Mouse (Mus musculus): ENCODE data around the gene Gng8. TPM values are rescaled to one million over a fixed set of nuclear protein-coding genes. Genes with fewer than 3 reads are reported as not detected.

Gng8 gene
- 27.8 and 36.3 TPM in 2 replicates for polyA plus RNA-seq (2015; fragmentation: Nextera tagmentation; extraction: Ambion mirVana)

GRCm38 (mm10) chr7:16891641-16892351 lies at the start of gene Gng8:
Gene Gng8, plus strand, starts transcription at chr7:16891786.
- Histone ChIP-seq H3K27ac (replicated peaks) (peak within 1 kb of the TSS; percentile 96), H3K4me2 (replicated peaks) (peak within 1 kb of the TSS; percentile 67), H3K4me1 (peaks cover 64% of the 10 kb centered on the region), H3K9ac (peak within 1 kb of the TSS; percentile 23; the same call in 1 of the 2 replicates), H3K36me3 (peaks cover 15% of the 10 kb centered on the region; the same call in 1 of the 2 replicates), H3K4me3 (replicated peaks) (peak within 1 kb of the TSS; percentile 40), H3K27me3 (peaks cover 8% of the 10 kb centered on the region), H3K9me3 (replicated peaks) (no peaks in the 10 kb centered on the region)
- peak; percentile 84 for ATAC-seq (ENCODE audit: insufficient number of reproducible peaks, low FRiP score, low TSS enrichment, low read depth)
- under 1% methylated on average over 30 of the region's 30 CpGs for WGBS

- Histone ChIP-seq H3K4me3 (replicated peaks) (peak within 1 kb of the TSS; percentile 65), H3K9ac (peak within 1 kb of the TSS; percentile 79), H3K9me3 (replicated peaks) (no peaks in the 10 kb centered on the region), H3K4me1 (peaks cover 33% of the 10 kb centered on the region), H3K27ac (replicated peaks) (peak within 1 kb of the TSS; percentile 94), H3K4me2 (replicated peaks) (peak within 1 kb of the TSS; percentile 93), H3K27me3 (no peaks in the 10 kb centered on the region), H3K36me3 (peaks cover 42% of the 10 kb centered on the region)
- ATAC-seq (ENCODE audit: insufficient number of reproducible peaks, low FRiP score, low TSS enrichment, low read depth): peak; percentile 87
- WGBS: 1% methylated on average over 32 of the region's 32 CpGs
Measured at GRCm38 (mm10) chr7:16842645-16843063, 48.9 kb upstream of the Gng8 start, which contains the start of gene Prkd2. Gene Prkd2, plus strand, starts transcription at chr7:16842902.

- under 1% methylated on average over 33 of the region's 33 CpGs for WGBS
- Histone ChIP-seq H3K27ac (replicated peaks) (peak overlapping the region; percentile 94), H3K27me3 (no peaks in the 10 kb centered on the region), H3K9me3 (replicated peaks) (no peaks in the 10 kb centered on the region), H3K4me3 (replicated peaks) (peak overlapping the region; percentile 65), H3K9ac (peak overlapping the region; percentile 79), H3K4me1 (peaks cover 33% of the 10 kb centered on the region), H3K36me3 (peaks cover 32% of the 10 kb centered on the region), H3K4me2 (replicated peaks) (peak overlapping the region; percentile 93)
- ATAC-seq (ENCODE audit: insufficient number of reproducible peaks, low FRiP score, low TSS enrichment, low read depth): peak; percentile 39; the same call in 1 of the 2 replicates
Measured at GRCm38 (mm10) chr7:16843441-16844171, 48.0 kb upstream of the Gng8 start.

GRCm38 (mm10) chr7:16844696-16845071 lies 46.9 kb upstream of the Gng8 start:
- Histone ChIP-seq H3K4me1 (peaks cover 33% of the 10 kb centered on the region), H3K4me2 (replicated peaks) (peak overlapping the region; percentile 93), H3K27ac (replicated peaks) (peak overlapping the region; percentile 94), H3K9ac (0 out of 2 replicates have a peak overlapping the region, but pooled peaks have one; percentile 12), H3K9me3 (replicated peaks) (no peaks in the 10 kb centered on the region), H3K27me3 (no peaks in the 10 kb centered on the region), H3K4me3 (replicated peaks) (peak overlapping the region; percentile 65), H3K36me3 (peaks cover 32% of the 10 kb centered on the region)
- ATAC-seq (ENCODE audit: insufficient number of reproducible peaks, low FRiP score, low TSS enrichment, low read depth): no peak
- 30% methylated on average over 3 of the region's 3 CpGs for WGBS

GRCm38 (mm10) chr7:16845072-16845819 lies 46.3 kb upstream of the Gng8 start:
- H3K36me3 ChIP-seq: peaks cover 32% of the 10 kb centered on the region
- ATAC-seq (ENCODE audit: insufficient number of reproducible peaks, low FRiP score, low TSS enrichment, low read depth): no peak
- H3K9me3 ChIP-seq (replicated peaks): no peaks in the 10 kb centered on the region
- H3K27me3 ChIP-seq: no peaks in the 10 kb centered on the region
- peaks cover 33% of the 10 kb centered on the region for H3K4me1 ChIP-seq
- peak overlapping the region; percentile 94 for H3K27ac ChIP-seq (replicated peaks)
- H3K4me3 ChIP-seq (replicated peaks): peak overlapping the region; percentile 65
- 23% methylated on average over 14 of the region's 14 CpGs for WGBS
- H3K4me2 ChIP-seq (replicated peaks): peak overlapping the region; percentile 93
- peak overlapping the region; percentile 12; the same call in 1 of the 2 replicates for H3K9ac ChIP-seq

GRCm38 (mm10) chr7:16845820-16846167 lies 45.8 kb upstream of the Gng8 start:
- ATAC-seq (ENCODE audit: insufficient number of reproducible peaks, low FRiP score, low TSS enrichment, low read depth): no peak
- no peaks in the 10 kb centered on the region for H3K27me3 ChIP-seq
- H3K4me1 ChIP-seq: peaks cover 33% of the 10 kb centered on the region
- 0 out of 2 replicates have a peak overlapping the region, but pooled peaks have one; percentile 12 for H3K9ac ChIP-seq
- peak overlapping the region; percentile 94 for H3K27ac ChIP-seq (replicated peaks)
- H3K4me3 ChIP-seq (replicated peaks): peak overlapping the region; percentile 65
- H3K36me3 ChIP-seq: peaks cover 32% of the 10 kb centered on the region
- WGBS: 32% methylated on average over 10 of the region's 10 CpGs
- H3K9me3 ChIP-seq (replicated peaks): no peaks in the 10 kb centered on the region
- peak overlapping the region; percentile 93 for H3K4me2 ChIP-seq (replicated peaks)

- H3K27me3 ChIP-seq: no peaks in the 10 kb centered on the region
- H3K9me3 ChIP-seq (replicated peaks): no peaks in the 10 kb centered on the region
- H3K27ac ChIP-seq (replicated peaks): no peak overlapping the region
- no peak overlapping the region for H3K4me2 ChIP-seq (replicated peaks)
- no peak overlapping the region for H3K9ac ChIP-seq
- 92% methylated on average over 5 of the region's 5 CpGs for WGBS
- H3K36me3 ChIP-seq: peaks cover 33% of the 10 kb centered on the region
- no peak overlapping the region for H3K4me3 ChIP-seq (replicated peaks)
- no peak for ATAC-seq (ENCODE audit: insufficient number of reproducible peaks, low FRiP score, low TSS enrichment, low read depth)
- H3K4me1 ChIP-seq: peaks cover 30% of the 10 kb centered on the region
Measured at GRCm38 (mm10) chr7:16846775-16847174, 44.8 kb upstream of the Gng8 start.

GRCm38 (mm10) chr7:16847507-16847906 lies 44.1 kb upstream of the Gng8 start:
- no peak for ATAC-seq (ENCODE audit: insufficient number of reproducible peaks, low FRiP score, low TSS enrichment, low read depth)
- Histone ChIP-seq H3K4me1 (peaks cover 24% of the 10 kb centered on the region), H3K4me2 (replicated peaks) (no peak overlapping the region), H3K9me3 (replicated peaks) (no peaks in the 10 kb centered on the region), H3K27ac (replicated peaks) (no peak overlapping the region), H3K9ac (no peak overlapping the region), H3K27me3 (no peaks in the 10 kb centered on the region), H3K4me3 (replicated peaks) (no peak overlapping the region), H3K36me3 (peaks cover 38% of the 10 kb centered on the region)
- WGBS: 89% methylated on average over 19 of the region's 19 CpGs

GRCm38 (mm10) chr7:16848579-16848978 lies 43.0 kb upstream of the Gng8 start:
- no peak overlapping the region for H3K4me3 ChIP-seq (replicated peaks)
- H3K36me3 ChIP-seq: peaks cover 49% of the 10 kb centered on the region
- no peak overlapping the region for H3K27ac ChIP-seq (replicated peaks)
- no peaks in the 10 kb centered on the region for H3K27me3 ChIP-seq
- H3K4me1 ChIP-seq: peaks cover 23% of the 10 kb centered on the region
- WGBS: 26% methylated on average over 17 of the region's 17 CpGs
- ATAC-seq (ENCODE audit: insufficient number of reproducible peaks, low FRiP score, low TSS enrichment, low read depth): no peak
- H3K4me2 ChIP-seq (replicated peaks): no peak overlapping the region
- no peaks in the 10 kb centered on the region for H3K9me3 ChIP-seq (replicated peaks)
- no peak overlapping the region for H3K9ac ChIP-seq

- Histone ChIP-seq H3K9ac (no peak overlapping the region), H3K27ac (replicated peaks) (no peak overlapping the region)
- ATAC-seq (ENCODE audit: insufficient number of reproducible peaks, low FRiP score, low TSS enrichment, low read depth): no peak
Measured at GRCm38 (mm10) chr7:16851636-16852035, 40.0 kb upstream of the Gng8 start.

More at GRCm38 (mm10) chr7:16851636-16852035, 40.0 kb upstream of the Gng8 start:
- 92% methylated on average over 4 of the region's 4 CpGs for WGBS
- Histone ChIP-seq H3K4me1 (no peaks in the 10 kb centered on the region), H3K36me3 (peaks cover 77% of the 10 kb centered on the region), H3K27me3 (no peaks in the 10 kb centered on the region), H3K4me2 (replicated peaks) (no peak overlapping the region), H3K4me3 (replicated peaks) (no peak overlapping the region), H3K9me3 (replicated peaks) (no peaks in the 10 kb centered on the region)
